Mouse (Mus musculus): Measurements from ENCODE around the gene Tmem210. TPM values are rescaled to one million over a fixed set of nuclear protein-coding genes. Genes with fewer than 3 reads are reported as not detected.

Gene Tmem210
- polyA plus RNA-seq, 1 experiment, result not detected

GRCm38 (mm10) chr2:25266720-25267119, 21.2 kb upstream of the Tmem210 start:
- peaks cover 19% of the 10 kb centered on the region for H3K79me3 ChIP-seq (ENCODE audit: low read depth)
- H3K4me3 ChIP-seq (ENCODE audit: insufficient read depth, poor library complexity, severe bottlenecking), result no peak overlapping the region
- H3ac ChIP-seq (ENCODE audit: control insufficient read depth, insufficient read length, low read depth), result no peak overlapping the region
- TF ChIP-seq MYOD1 (IDR thresholded peaks at IDR 0.05; ENCODE audit: control insufficient read depth, insufficient read length, low read depth), result no peak
- TF ChIP-seq MAX (IDR thresholded peaks at IDR 0.05), result no peak
- no peak for TF ChIP-seq MYOG (IDR thresholded peaks at IDR 0.05; ENCODE audit: control insufficient read depth, extremely low read depth, insufficient read length)
- no peak for TF ChIP-seq FOSL1 (IDR thresholded peaks at IDR 0.05; ENCODE audit: insufficient read depth, low read length, poor library complexity, severe bottlenecking)
- TF ChIP-seq CEBPB (IDR thresholded peaks at IDR 0.05; ENCODE audit: low read depth), result no peak
- H3K27me3 ChIP-seq (ENCODE audit: control insufficient read depth, insufficient read depth, insufficient read length), result no peaks in the 10 kb centered on the region
- peaks cover 71% of the 10 kb centered on the region for H3K79me2 ChIP-seq (ENCODE audit: control insufficient read depth, insufficient read depth)
- H3K36me3 ChIP-seq (ENCODE audit: control insufficient read depth, insufficient read depth), result peaks cover 18% of the 10 kb centered on the region

GRCm38 (mm10) chr2:25267241-25267640, 20.7 kb upstream of the Tmem210 start:
- Histone ChIP-seq H3K27me3 (ENCODE audit: control insufficient read depth, insufficient read depth, insufficient read length) (no peaks in the 10 kb centered on the region), H3K36me3 (ENCODE audit: control insufficient read depth, insufficient read depth) (peaks cover 18% of the 10 kb centered on the region), H3ac (ENCODE audit: control insufficient read depth, insufficient read length, low read depth) (no peak overlapping the region), H3K4me3 (ENCODE audit: insufficient read depth, poor library complexity, severe bottlenecking) (no peak overlapping the region), H3K79me3 (ENCODE audit: low read depth) (peaks cover 19% of the 10 kb centered on the region), H3K79me2 (ENCODE audit: control insufficient read depth, insufficient read depth) (peaks cover 76% of the 10 kb centered on the region)
- TF ChIP-seq MAX (IDR thresholded peaks at IDR 0.05) (no peak), MYOG (IDR thresholded peaks at IDR 0.05; ENCODE audit: control insufficient read depth, extremely low read depth, insufficient read length) (no peak), FOSL1 (IDR thresholded peaks at IDR 0.05; ENCODE audit: insufficient read depth, low read length, poor library complexity, severe bottlenecking) (no peak), MYOD1 (IDR thresholded peaks at IDR 0.05; ENCODE audit: control insufficient read depth, insufficient read length, low read depth) (no peak), CEBPB (IDR thresholded peaks at IDR 0.05; ENCODE audit: low read depth) (no peak), CTCF (IDR thresholded peaks at IDR 0.05; ENCODE audit: control insufficient read depth, insufficient read depth, insufficient read length) (no peak), USF1 (IDR thresholded peaks at IDR 0.05; ENCODE audit: low read depth) (no peak)

- peaks cover 22% of the 10 kb centered on the region for H3K79me3 ChIP-seq (ENCODE audit: low read depth)
- no peak overlapping the region for H3K4me3 ChIP-seq (ENCODE audit: insufficient read depth, poor library complexity, severe bottlenecking)
- H3K36me3 ChIP-seq (ENCODE audit: control insufficient read depth, insufficient read depth), result peaks cover 18% of the 10 kb centered on the region
- H3K79me2 ChIP-seq (ENCODE audit: control insufficient read depth, insufficient read depth), result peaks cover 79% of the 10 kb centered on the region
- H3ac ChIP-seq (ENCODE audit: control insufficient read depth, insufficient read length, low read depth), result no peak overlapping the region
- no peak for TF ChIP-seq MYOG (IDR thresholded peaks at IDR 0.05; ENCODE audit: control insufficient read depth, extremely low read depth, insufficient read length)
- TF ChIP-seq CTCF (IDR thresholded peaks at IDR 0.05; ENCODE audit: control insufficient read depth, insufficient read depth, insufficient read length), result no peak
- no peak for TF ChIP-seq USF1 (IDR thresholded peaks at IDR 0.05; ENCODE audit: low read depth)
- TF ChIP-seq CEBPB (IDR thresholded peaks at IDR 0.05; ENCODE audit: low read depth), result no peak
- TF ChIP-seq MAX (IDR thresholded peaks at IDR 0.05), result no peak
- no peak for TF ChIP-seq MYOD1 (IDR thresholded peaks at IDR 0.05; ENCODE audit: control insufficient read depth, insufficient read length, low read depth)
- no peak for TF ChIP-seq FOSL1 (IDR thresholded peaks at IDR 0.05; ENCODE audit: insufficient read depth, low read length, poor library complexity, severe bottlenecking)
- H3K27me3 ChIP-seq (ENCODE audit: control insufficient read depth, insufficient read depth, insufficient read length), result no peaks in the 10 kb centered on the region
These were observed 20.1 kb upstream of the Tmem210 start for GRCm38 (mm10) chr2:25267746-25268309.

GRCm38 (mm10) chr2:25271827-25272511, 16.0 kb upstream of the Tmem210 start, which contains the start of the genes Ssna1 and Anapc2:
Gene Ssna1, minus strand, starts transcription at chr2:25272438.
Gene Anapc2, plus strand, starts transcription at chr2:25272478.
- H3K79me2 ChIP-seq (ENCODE audit: control insufficient read depth, insufficient read depth), result peaks cover 63% of the 10 kb centered on the region
- H3K36me3 ChIP-seq (ENCODE audit: control insufficient read depth, insufficient read depth), result peaks cover 58% of the 10 kb centered on the region
- TF ChIP-seq MAX (IDR thresholded peaks at IDR 0.05), result no peak
- peak; percentile 76 for TF ChIP-seq CTCF (IDR thresholded peaks at IDR 0.05; ENCODE audit: control insufficient read depth, insufficient read depth, insufficient read length)
- TF ChIP-seq USF1 (IDR thresholded peaks at IDR 0.05; ENCODE audit: low read depth), result no peak
- TF ChIP-seq MYOD1 (IDR thresholded peaks at IDR 0.05; ENCODE audit: control insufficient read depth, insufficient read length, low read depth), result peak; percentile 15
- no peak for TF ChIP-seq MYOG (IDR thresholded peaks at IDR 0.05; ENCODE audit: control insufficient read depth, extremely low read depth, insufficient read length)
- peak; percentile 38 for TF ChIP-seq CEBPB (IDR thresholded peaks at IDR 0.05; ENCODE audit: low read depth)

GRCm38 (mm10) chr2:25272515-25272914, 15.4 kb upstream of the Tmem210 start:
- Histone ChIP-seq H3ac (ENCODE audit: control insufficient read depth, insufficient read length, low read depth) (peak overlapping the region; percentile 78), H3K79me3 (ENCODE audit: low read depth) (peaks cover 30% of the 10 kb centered on the region), H3K4me3 (ENCODE audit: insufficient read depth, poor library complexity, severe bottlenecking) (peak overlapping the region; percentile 97), H3K36me3 (ENCODE audit: control insufficient read depth, insufficient read depth) (peaks cover 62% of the 10 kb centered on the region), H3K79me2 (ENCODE audit: control insufficient read depth, insufficient read depth) (peaks cover 59% of the 10 kb centered on the region), H3K27me3 (ENCODE audit: control insufficient read depth, insufficient read depth, insufficient read length) (no peaks in the 10 kb centered on the region)
- TF ChIP-seq MAX (IDR thresholded peaks at IDR 0.05) (no peak), CTCF (IDR thresholded peaks at IDR 0.05; ENCODE audit: control insufficient read depth, insufficient read depth, insufficient read length) (no peak), CEBPB (IDR thresholded peaks at IDR 0.05; ENCODE audit: low read depth) (no peak), USF1 (IDR thresholded peaks at IDR 0.05; ENCODE audit: low read depth) (no peak), FOSL1 (IDR thresholded peaks at IDR 0.05; ENCODE audit: insufficient read depth, low read length, poor library complexity, severe bottlenecking) (no peak), MYOD1 (IDR thresholded peaks at IDR 0.05; ENCODE audit: control insufficient read depth, insufficient read length, low read depth) (no peak)

More at GRCm38 (mm10) chr2:25271827-25272511, 16.0 kb upstream of the Tmem210 start, which contains the start of the genes Ssna1 and Anapc2:
- peak within 1 kb of the TSS; percentile 97 for H3K4me3 ChIP-seq (ENCODE audit: insufficient read depth, poor library complexity, severe bottlenecking)
- no peaks in the 10 kb centered on the region for H3K27me3 ChIP-seq (ENCODE audit: control insufficient read depth, insufficient read depth, insufficient read length)
- H3ac ChIP-seq (ENCODE audit: control insufficient read depth, insufficient read length, low read depth), result peak within 1 kb of the TSS; percentile 94
- H3K79me3 ChIP-seq (ENCODE audit: low read depth), result peaks cover 31% of the 10 kb centered on the region

All from C2C12 (cell line).